Mouse (Mus musculus): ENCODE measurements around the gene Ndufs5. TPM values are rescaled to one million over a fixed set of nuclear protein-coding genes. Genes with fewer than 3 reads are reported as not detected.

The Ndufs5 gene
- polyA plus RNA-seq, 1 experiment from 2014 or later, result 408 TPM

GRCm38 (mm10) chr4:123685046-123685445, 33.0 kb downstream of the Ndufs5 start:
- Histone ChIP-seq H3K27ac (replicated peaks; ENCODE audit: low read depth, low read length) (no peak overlapping the region), H3K9ac (ENCODE audit: low read depth, low read length) (no peak overlapping the region), H3K4me2 (ENCODE audit: low read depth, low read length) (no peak overlapping the region), H3K27me3 (replicated peaks; ENCODE audit: control insufficient read depth, insufficient read depth, low read length) (peaks cover 12% of the 10 kb centered on the region; the same call in 1 of the 2 replicates), H3K36me3 (ENCODE audit: control insufficient read depth, insufficient read depth, low read length) (0 out of 2 replicates have a peak, but pooled peaks cover 10% of the 10 kb centered on the region), H3K4me3 (ENCODE audit: low read depth, low read length) (no peak overlapping the region), H3K9me3 (ENCODE audit: control insufficient read depth, low read length) (no peaks in the 10 kb centered on the region), H3K4me1 (ENCODE audit: control insufficient read depth, insufficient read depth, low read length) (peaks cover 11% of the 10 kb centered on the region; the same call in 1 of the 2 replicates)
- no peak for DNase-seq (ENCODE audit: low spot score)
- WGBS, result 50% methylated on average over 7 of the region's 7 CpGs
- no peak for ATAC-seq (ENCODE audit: low read depth)

- Histone ChIP-seq H3K9me3 (ENCODE audit: control insufficient read depth, low read length) (no peaks in the 10 kb centered on the region), H3K9ac (ENCODE audit: low read depth, low read length) (no peak within 1 kb of the TSS), H3K4me3 (ENCODE audit: low read depth, low read length) (no peak within 1 kb of the TSS), H3K4me1 (ENCODE audit: control insufficient read depth, insufficient read depth, low read length) (peaks cover 11% of the 10 kb centered on the region; the same call in 1 of the 2 replicates), H3K27ac (replicated peaks; ENCODE audit: low read depth, low read length) (no peak within 1 kb of the TSS), H3K4me2 (ENCODE audit: low read depth, low read length) (no peak within 1 kb of the TSS), H3K36me3 (ENCODE audit: control insufficient read depth, insufficient read depth, low read length) (0 out of 2 replicates have a peak, but pooled peaks cover 10% of the 10 kb centered on the region), H3K27me3 (replicated peaks; ENCODE audit: control insufficient read depth, insufficient read depth, low read length) (peaks cover 12% of the 10 kb centered on the region; the same call in 1 of the 2 replicates)
- DNase-seq (ENCODE audit: low spot score) (no peak), ATAC-seq (ENCODE audit: low read depth) (no peak)
- WGBS, result 81% methylated on average over 3 of the region's 3 CpGs
These were observed 33.7 kb downstream of the Ndufs5 start, which contains the start of gene Macf1 for GRCm38 (mm10) chr4:123684260-123684659. Gene Macf1 (minus strand): TSS chr4:123684360.

DNA sequence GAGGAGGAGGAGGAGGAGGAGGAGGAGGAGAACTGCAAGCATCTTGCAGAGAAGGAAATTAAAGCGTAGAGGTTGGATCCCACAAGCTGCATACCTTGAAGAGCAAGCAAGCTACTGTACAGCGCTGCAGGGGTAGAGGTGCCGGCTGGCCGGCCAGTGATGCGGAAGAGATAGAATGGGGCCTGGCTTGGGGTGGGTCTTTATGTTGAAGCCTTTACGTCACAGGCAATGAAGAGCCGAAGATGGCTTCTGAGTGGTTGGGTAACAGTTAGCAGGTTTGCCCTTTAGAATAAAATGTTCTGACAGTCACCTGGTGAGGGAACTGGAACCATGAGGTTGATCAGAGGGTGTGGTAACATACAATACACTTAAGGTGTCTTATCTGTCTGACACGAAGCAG, 35.7 kb downstream of the Ndufs5 start:
- WGBS, result 89% methylated on average over 8 of the region's 8 CpGs
- Histone ChIP-seq H3K4me1 (ENCODE audit: control insufficient read depth, insufficient read depth, low read length) (peaks cover 13% of the 10 kb centered on the region; the same call in 1 of the 2 replicates), H3K36me3 (ENCODE audit: control insufficient read depth, insufficient read depth, low read length) (0 out of 2 replicates have a peak, but pooled peaks cover 10% of the 10 kb centered on the region), H3K4me2 (ENCODE audit: low read depth, low read length) (no peak overlapping the region), H3K4me3 (ENCODE audit: low read depth, low read length) (no peak overlapping the region), H3K9me3 (ENCODE audit: control insufficient read depth, low read length) (no peaks in the 10 kb centered on the region), H3K9ac (ENCODE audit: low read depth, low read length) (no peak overlapping the region), H3K27me3 (replicated peaks; ENCODE audit: control insufficient read depth, insufficient read depth, low read length) (peaks cover 12% of the 10 kb centered on the region; the same call in 1 of the 2 replicates), H3K27ac (replicated peaks; ENCODE audit: low read depth, low read length) (no peak overlapping the region)
- no peak for ATAC-seq (ENCODE audit: low read depth)
- no peak for DNase-seq (ENCODE audit: low spot score)

- no peak overlapping the region for H3K4me3 ChIP-seq (ENCODE audit: low read depth, low read length)
- H3K9me3 ChIP-seq (ENCODE audit: control insufficient read depth, low read length), result no peaks in the 10 kb centered on the region
- no peak for ATAC-seq (ENCODE audit: low read depth)
- 0 out of 2 replicates have a peak, but pooled peaks cover 10% of the 10 kb centered on the region for H3K36me3 ChIP-seq (ENCODE audit: control insufficient read depth, insufficient read depth, low read length)
- peaks cover 6% of the 10 kb centered on the region; the same call in 1 of the 2 replicates for H3K27me3 ChIP-seq (replicated peaks; ENCODE audit: control insufficient read depth, insufficient read depth, low read length)
- WGBS, result 19% methylated on average over 7 of the region's 7 CpGs
- 0 out of 2 replicates have a peak overlapping the region, but pooled peaks have one; percentile 1 for H3K9ac ChIP-seq (ENCODE audit: low read depth, low read length)
- peak overlapping the region; percentile 24; the same call in 1 of the 2 replicates for H3K4me2 ChIP-seq (ENCODE audit: low read depth, low read length)
- peaks cover 26% of the 10 kb centered on the region for H3K4me1 ChIP-seq (ENCODE audit: control insufficient read depth, insufficient read depth, low read length)
- no peak for DNase-seq (ENCODE audit: low spot score)
- peak overlapping the region; percentile 39 for H3K27ac ChIP-seq (replicated peaks; ENCODE audit: low read depth, low read length)
These were observed 37.0 kb downstream of the Ndufs5 start for GRCm38 (mm10) chr4:123680962-123681361.

DNA sequence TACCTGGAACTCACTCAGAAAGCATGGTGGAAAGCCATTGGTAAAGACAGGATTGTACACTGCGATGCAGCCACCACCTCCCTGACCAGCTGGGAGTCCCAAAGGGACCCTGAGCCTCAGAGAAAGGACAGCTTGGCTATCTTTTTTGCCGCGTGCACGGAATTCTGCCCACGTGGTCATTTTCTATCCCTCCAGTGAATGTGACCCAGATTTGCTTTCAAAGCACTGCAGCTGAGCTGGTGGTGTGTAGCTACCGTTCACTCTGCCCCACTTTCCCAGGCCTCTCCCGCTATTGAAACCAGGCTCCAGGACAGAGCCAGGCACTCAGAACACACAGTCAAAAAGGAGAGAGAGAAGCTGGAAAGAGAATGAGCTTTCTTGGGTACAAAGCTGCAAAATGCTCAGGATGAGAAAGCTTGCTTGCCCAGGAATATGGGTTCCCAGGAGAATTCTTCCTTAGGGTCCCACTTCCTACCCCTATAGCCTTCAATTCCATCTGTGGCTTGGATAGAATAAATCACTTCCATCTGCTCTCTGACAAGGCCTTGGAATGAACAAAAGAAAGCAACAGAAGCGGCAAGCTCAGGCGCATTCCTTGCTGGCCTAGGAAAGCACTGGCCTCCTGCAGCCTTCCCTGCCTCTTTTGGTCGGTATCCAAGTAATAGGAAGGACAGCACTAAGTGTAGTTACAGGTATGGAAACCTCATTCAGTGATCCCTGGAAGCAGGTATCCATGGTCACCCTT, 40.8 kb downstream of the Ndufs5 start:
- H3K27ac ChIP-seq (replicated peaks; ENCODE audit: low read depth, low read length), result peak overlapping the region; percentile 80
- ATAC-seq (ENCODE audit: low read depth) (peak; percentile 71), DNase-seq (ENCODE audit: low spot score) (peak; percentile 75)
- peaks cover 26% of the 10 kb centered on the region for H3K4me1 ChIP-seq (ENCODE audit: control insufficient read depth, insufficient read depth, low read length)
- H3K4me3 ChIP-seq (ENCODE audit: low read depth, low read length), result no peak overlapping the region
- H3K36me3 ChIP-seq (ENCODE audit: control insufficient read depth, insufficient read depth, low read length), result no peaks in the 10 kb centered on the region
- no peaks in the 10 kb centered on the region for H3K9me3 ChIP-seq (ENCODE audit: control insufficient read depth, low read length)
- no peaks in the 10 kb centered on the region for H3K27me3 ChIP-seq (replicated peaks; ENCODE audit: control insufficient read depth, insufficient read depth, low read length)
- H3K9ac ChIP-seq (ENCODE audit: low read depth, low read length), result peak overlapping the region; percentile 16; the same call in 1 of the 2 replicates
- WGBS, result 23% methylated on average over 10 of the region's 10 CpGs
- H3K4me2 ChIP-seq (ENCODE audit: low read depth, low read length), result no peak overlapping the region

- DNase-seq (ENCODE audit: low spot score), result no peak
These were observed 47.4 kb downstream of the Ndufs5 start for GRCm38 (mm10) chr4:123670598-123670997.

GRCm38 (mm10) chr4:123669696-123670095, 48.3 kb downstream of the Ndufs5 start:
- Histone ChIP-seq H3K27ac (replicated peaks; ENCODE audit: low read depth, low read length) (no peak overlapping the region), H3K27me3 (replicated peaks; ENCODE audit: control insufficient read depth, insufficient read depth, low read length) (no peaks in the 10 kb centered on the region), H3K4me1 (ENCODE audit: control insufficient read depth, insufficient read depth, low read length) (peaks cover 16% of the 10 kb centered on the region), H3K36me3 (ENCODE audit: control insufficient read depth, insufficient read depth, low read length) (no peaks in the 10 kb centered on the region), H3K4me2 (ENCODE audit: low read depth, low read length) (no peak overlapping the region), H3K9ac (ENCODE audit: low read depth, low read length) (no peak overlapping the region), H3K4me3 (ENCODE audit: low read depth, low read length) (no peak overlapping the region), H3K9me3 (ENCODE audit: control insufficient read depth, low read length) (no peaks in the 10 kb centered on the region)
- 62% methylated on average over 6 of the region's 6 CpGs for WGBS
- DNase-seq (ENCODE audit: low spot score) (no peak), ATAC-seq (ENCODE audit: low read depth) (no peak)

More at GRCm38 (mm10) chr4:123670598-123670997, 47.4 kb downstream of the Ndufs5 start:
- ATAC-seq (ENCODE audit: low read depth), result no peak
- Histone ChIP-seq H3K4me1 (ENCODE audit: control insufficient read depth, insufficient read depth, low read length) (peaks cover 13% of the 10 kb centered on the region), H3K9me3 (ENCODE audit: control insufficient read depth, low read length) (no peaks in the 10 kb centered on the region), H3K4me2 (ENCODE audit: low read depth, low read length) (no peak overlapping the region), H3K4me3 (ENCODE audit: low read depth, low read length) (no peak overlapping the region), H3K36me3 (ENCODE audit: control insufficient read depth, insufficient read depth, low read length) (no peaks in the 10 kb centered on the region), H3K27ac (replicated peaks; ENCODE audit: low read depth, low read length) (no peak overlapping the region), H3K27me3 (replicated peaks; ENCODE audit: control insufficient read depth, insufficient read depth, low read length) (no peaks in the 10 kb centered on the region), H3K9ac (ENCODE audit: low read depth, low read length) (no peak overlapping the region)

GRCm38 (mm10) chr4:123667260-123667867, 50.6 kb downstream of the Ndufs5 start:
- no peaks in the 10 kb centered on the region for H3K36me3 ChIP-seq (ENCODE audit: control insufficient read depth, insufficient read depth, low read length)
- peaks cover 21% of the 10 kb centered on the region for H3K4me1 ChIP-seq (ENCODE audit: control insufficient read depth, insufficient read depth, low read length)
- no peak overlapping the region for H3K4me2 ChIP-seq (ENCODE audit: low read depth, low read length)
- H3K9ac ChIP-seq (ENCODE audit: low read depth, low read length), result no peak overlapping the region
- WGBS, result 42% methylated on average over 1 of the region's 1 CpGs
- H3K27ac ChIP-seq (replicated peaks; ENCODE audit: low read depth, low read length), result 0 out of 2 replicates have a peak overlapping the region, but pooled peaks have one; percentile 24
- ATAC-seq (ENCODE audit: low read depth) (no peak), DNase-seq (ENCODE audit: low spot score) (peak; percentile 89)
- no peak overlapping the region for H3K4me3 ChIP-seq (ENCODE audit: low read depth, low read length)
- H3K9me3 ChIP-seq (ENCODE audit: control insufficient read depth, low read length), result no peaks in the 10 kb centered on the region
- no peaks in the 10 kb centered on the region for H3K27me3 ChIP-seq (replicated peaks; ENCODE audit: control insufficient read depth, insufficient read depth, low read length)

Measured in embryonic facial prominence, embryonic 14.5 days (tissue).